Comparison of ENCODE assay signal across 26 mouse cellular contexts in genomic region chr12:28603494-28603893, GRCm38 (mm10). TPM values are rescaled to one million over a fixed set of nuclear protein-coding genes. Genes with fewer than 3 reads are reported as not detected.
DNase-seq lines count a peak whose midpoint lies in the region; ATAC-seq and TF ChIP-seq lines count a peak whose summit lies in the region.
"Had no signal": no experiment of that assay in that cellular context is flagged by ENCODE, and none has a peak within 500 bp of the region (broad histone marks: within the 10 kb centered on the region; RNA-seq: fewer than 3 reads in every experiment).

No protein-coding gene starts in this region.

- no peak for TF ChIP-seq CTCF in midbrain, postnatal 0 days (IDR thresholded peaks at IDR 0.05)

- no peak overlapping the region for H3K4me3 ChIP-seq in midbrain, postnatal 0 days (ENCODE audit: low read depth, low read length)
- H3K4me3 ChIP-seq in midbrain, embryonic 15.5 days = no peak overlapping the region
- H3K4me3 ChIP-seq: embryonic facial prominence, embryonic 15.5 days; erythroblast, embryonic 14.5 days; forebrain, embryonic 10.5 days; forebrain, embryonic 15.5 days; heart, adult 2 months; heart, embryonic 15.5 days; hindbrain, embryonic 13.5 days had no signal

- DNase-seq in cerebellum, adult 9-11 months = peak; percentile 39
- DNase-seq in cerebellum, adult 9-10 months = no peak
- DNase-seq in midbrain, postnatal 0 days (ENCODE audit: low spot score) = peak; percentile 47
- peak; percentile 84 to 86 for DNase-seq in cerebellum, postnatal 14 days
- no peak for DNase-seq in embryo, embryonic 9.5 days (ENCODE audit: extremely low spot score)
- DNase-seq: adrenal gland, adult 8-10 months; adrenal gland, postnatal 36 days; B cell, adult 2 months; gastrocnemius, postnatal 14 days; heart, adult 2 months; heart, postnatal 14 days; kidney, adult 2 months had no signal

- ATAC-seq in midbrain, postnatal 0 days (ENCODE audit: low FRiP score) = no peak
- ATAC-seq in midbrain, embryonic 15.5 days (replicated peaks) = no peak
- ATAC-seq: CD4-positive, CD25-positive, alpha-beta regulatory T cell, adult 4 months; forebrain, embryonic 15.5 days; intestine, embryonic 16.5 days had no signal

- H3K9ac ChIP-seq in midbrain, postnatal 0 days (replicated peaks; ENCODE audit: low read length, poor library complexity, severe bottlenecking) = no peak overlapping the region
- no peak overlapping the region for H3K9ac ChIP-seq in midbrain, embryonic 15.5 days
- H3K9ac ChIP-seq: embryonic facial prominence, embryonic 15.5 days; forebrain, embryonic 15.5 days; heart, embryonic 15.5 days; hindbrain, embryonic 13.5 days had no signal

- H3K4me2 ChIP-seq in midbrain, postnatal 0 days (ENCODE audit: low read depth, low read length, poor library complexity, severe bottlenecking) = no peak overlapping the region
- H3K4me2 ChIP-seq in midbrain, embryonic 15.5 days = no peak overlapping the region
- H3K4me2 ChIP-seq: embryonic facial prominence, embryonic 15.5 days; forebrain, embryonic 15.5 days; heart, embryonic 11.5 days; heart, embryonic 15.5 days; hindbrain, embryonic 13.5 days had no signal

- 55% methylated on average over 1 of the region's 1 CpGs for WGBS in midbrain, postnatal 0 days
- 53% methylated on average over 1 of the region's 1 CpGs for WGBS in midbrain, embryonic 15.5 days

- no peak overlapping the region for H3K27ac ChIP-seq in midbrain, postnatal 0 days (ENCODE audit: low read depth, low read length)
- H3K27ac ChIP-seq in midbrain, embryonic 15.5 days = no peak overlapping the region
- H3K27ac ChIP-seq: embryonic facial prominence, embryonic 15.5 days; forebrain, embryonic 10.5 days; forebrain, embryonic 15.5 days; heart, adult 2 months; heart, embryonic 15.5 days; hindbrain, embryonic 13.5 days had no signal

- H3K4me1 ChIP-seq in midbrain, postnatal 0 days (ENCODE audit: insufficient read depth, low read length) = peaks cover 9% of the 10 kb centered on the region
- peaks cover 28% of the 10 kb centered on the region for H3K4me1 ChIP-seq in midbrain, embryonic 15.5 days

- no peaks in the 10 kb centered on the region for H3K27me3 ChIP-seq in midbrain, postnatal 0 days (ENCODE audit: insufficient read depth, low read length)
- H3K27me3 ChIP-seq in midbrain, embryonic 15.5 days (replicated peaks) = no peaks in the 10 kb centered on the region
- H3K27me3 ChIP-seq: forebrain, embryonic 15.5 days; heart, embryonic 15.5 days; hindbrain, embryonic 13.5 days had no signal

- H3K36me3 ChIP-seq in midbrain, postnatal 0 days (ENCODE audit: insufficient read depth, low read length) = no peaks in the 10 kb centered on the region
- H3K36me3 ChIP-seq in midbrain, embryonic 15.5 days (replicated peaks) = no peaks in the 10 kb centered on the region
- H3K36me3 ChIP-seq: embryonic facial prominence, embryonic 15.5 days; forebrain, embryonic 10.5 days; forebrain, embryonic 15.5 days; G1E; heart, embryonic 15.5 days; hindbrain, embryonic 13.5 days had no signal

- no peaks in the 10 kb centered on the region for H3K9me3 ChIP-seq in midbrain, postnatal 0 days (ENCODE audit: low read length)
- H3K9me3 ChIP-seq in midbrain, embryonic 15.5 days = no peaks in the 10 kb centered on the region
- H3K9me3 ChIP-seq: embryonic facial prominence, embryonic 15.5 days; forebrain, embryonic 10.5 days; forebrain, embryonic 15.5 days; G1E; heart, embryonic 15.5 days; hindbrain, embryonic 13.5 days had no signal

RNA-seq across cellular contexts. Expression of gene Colec11, which starts 19.7 kb away (rescaled TPM):
- 0.57 and 1.4 TPM in 2 replicates for total RNA-seq in midbrain, postnatal 0 days (2014; rRNA removed)
- polyA plus RNA-seq in midbrain, postnatal 0 days (2015; fragmentation: Nextera tagmentation; extraction: Ambion mirVana) = 0.85 and 1.1 TPM in 2 replicates
- 1.0 TPM in 2 replicates for polyA plus RNA-seq in midbrain, embryonic 15.5 days (2015; fragmentation: Nextera tagmentation; extraction: Ambion mirVana)
- total RNA-seq: hematopoietic stem cell, adult 5-6 weeks had no signal
- polyA plus RNA-seq: CD4-positive, CD25-positive, alpha-beta regulatory T cell, adult 4 months; embryonic facial prominence, embryonic 11.5 days; erythroblast, embryonic 14.5 days; G1E had no signal

RNA-seq across cellular contexts. Expression of gene Allc, which starts 21.2 kb away (rescaled TPM):
- total RNA-seq in midbrain, postnatal 0 days (2014; rRNA removed) = 0.16 TPM in 1 of 2 replicates, not detected in the other
- 0.32 and 0.58 TPM in 2 replicates for polyA plus RNA-seq in midbrain, postnatal 0 days (2015; fragmentation: Nextera tagmentation; extraction: Ambion mirVana)
- 0.20 and 0.23 TPM in 2 replicates for polyA plus RNA-seq in midbrain, embryonic 15.5 days (2015; fragmentation: Nextera tagmentation; extraction: Ambion mirVana)
- total RNA-seq: adrenal gland, adult 8-10 months; adrenal gland, postnatal 36 days; gastrocnemius, postnatal 14 days; heart, adult 2 months; heart, postnatal 14 days; hematopoietic stem cell, adult 5-6 weeks had no signal
- polyA plus RNA-seq: CD4-positive, CD25-positive, alpha-beta regulatory T cell, adult 4 months; embryonic facial prominence, embryonic 11.5 days; embryonic facial prominence, embryonic 15.5 days; erythroblast, embryonic 14.5 days; forebrain, embryonic 10.5 days; G1E; heart, embryonic 11.5 days; heart, embryonic 15.5 days; hindbrain, embryonic 13.5 days; intestine, embryonic 16.5 days had no signal

RNA-seq across cellular contexts. Expression of gene Rps7, which starts 32.3 kb away (rescaled TPM):
- total RNA-seq in midbrain, postnatal 0 days (2014; rRNA removed) = 844 and 942 TPM in 2 replicates
- 481 and 538 TPM in 2 replicates for polyA plus RNA-seq in midbrain, postnatal 0 days (2015; fragmentation: Nextera tagmentation; extraction: Ambion mirVana)
- polyA plus RNA-seq in midbrain, embryonic 15.5 days (2015; fragmentation: Nextera tagmentation; extraction: Ambion mirVana) = 356 and 383 TPM in 2 replicates

RNA-seq across cellular contexts. Expression of gene Rnaseh1, which starts 45.9 kb away (rescaled TPM):
- 7.7 and 9.8 TPM in 2 replicates for total RNA-seq in midbrain, postnatal 0 days (2014; rRNA removed)
- polyA plus RNA-seq in midbrain, postnatal 0 days (2015; fragmentation: Nextera tagmentation; extraction: Ambion mirVana) = 12.6 and 14.5 TPM in 2 replicates
- 24.1 and 27.2 TPM in 2 replicates for polyA plus RNA-seq in midbrain, embryonic 15.5 days (2015; fragmentation: Nextera tagmentation; extraction: Ambion mirVana)

RNA-seq across cellular contexts. Expression of gene Dcdc2c, which starts 51.3 kb away (rescaled TPM):
- not detected in 2 replicates for total RNA-seq in midbrain, postnatal 0 days (2014; rRNA removed)
- 0.43 and 0.56 TPM in 2 replicates for polyA plus RNA-seq in midbrain, postnatal 0 days (2015; fragmentation: Nextera tagmentation; extraction: Ambion mirVana)
- 0.13 and 0.31 TPM in 2 replicates for polyA plus RNA-seq in midbrain, embryonic 15.5 days (2015; fragmentation: Nextera tagmentation; extraction: Ambion mirVana)
- total RNA-seq: adrenal gland, postnatal 36 days; hematopoietic stem cell, adult 5-6 weeks had no signal
- polyA plus RNA-seq: CD4-positive, CD25-positive, alpha-beta regulatory T cell, adult 4 months; embryonic facial prominence, embryonic 11.5 days; G1E; gonadal fat pad, adult 2 months; heart, adult 2 months; heart, embryonic 15.5 days; intestine, embryonic 16.5 days; kidney, adult 2 months had no signal

Comparison
In these comparisons a context has a peak if more than half of its experiments do, and no peak if none do; other contexts are left out.
1. DNase-seq: peak in cerebellum, adult 9-11 months (single experiment), midbrain, postnatal 0 days (single experiment) and cerebellum, postnatal 14 days (2 of 2); none in cerebellum, adult 9-10 months (single experiment) and embryo, embryonic 9.5 days (single experiment).